Mouse (Mus musculus): Measurements from ENCODE around the gene Ahctf1.

The Ahctf1 gene

GRCm38 (mm10) chr1:179713367-179713766 lies 90.1 kb downstream of the Ahctf1 start:
- no peak for DNase-seq (ENCODE audit: low spot score)

GRCm38 (mm10) chr1:179712658-179713057 lies 90.8 kb downstream of the Ahctf1 start:
- DNase-seq (ENCODE audit: low spot score): no peak

GRCm38 (mm10) chr1:179710739-179711138 lies 92.7 kb downstream of the Ahctf1 start:
- no peak for DNase-seq (ENCODE audit: low spot score)

GRCm38 (mm10) chr1:179709390-179709789 lies 94.1 kb downstream of the Ahctf1 start:
- DNase-seq (ENCODE audit: low spot score): no peak

GRCm38 (mm10) chr1:179705154-179705553 lies 98.3 kb downstream of the Ahctf1 start:
- DNase-seq (ENCODE audit: low spot score): peak; percentile 39

GRCm38 (mm10) chr1:179704150-179704549 lies 99.3 kb downstream of the Ahctf1 start:
- DNase-seq (ENCODE audit: low spot score): no peak
